Mouse (Mus musculus): ENCODE measurements at regions not wholly inside any gene's neighbourhood (a gene's known extent, or its start where the extent isn't known, plus 50 kb on each side); places are given as distances from the start of the nearest gene placed in this dataset.
A peak's percentile ranks its signal among the peaks of the same experiment; 100 is the strongest.

- no peak for DNase-seq
Observed at GRCm38 (mm10) chrX:61823604-61824003, 114.3 kb downstream of the Ldoc1 start.

GRCm38 (mm10) chrX:61824330-61824729 lies 115.0 kb downstream of the Ldoc1 start:
- peak; percentile 5 for DNase-seq
